Mouse (Mus musculus) cerebellum, adult 2 months (tissue): ENCODE measurements around the gene N6amt1.

Source experiments
- CTCF ChIP-seq: fragments of 200-500 bp; IDR thresholded peaks from 2 replicates; pipeline ENCODE4 v1.5.1; 2011; ENCODE audit warnings: low read depth, mild to moderate bottlenecking, control low read depth, low read length, moderate library complexity, borderline replicate concordance; ENCODE audit not compliant: insufficient read depth
- POLR2A ChIP-seq: fragments of 200-500 bp; IDR thresholded peaks from 2 replicates; pipeline ENCODE4 v1.6.1; 2011; ENCODE audit warnings: low read length, control low read depth, borderline replicate concordance; ENCODE audit not compliant: insufficient read depth

DNA sequence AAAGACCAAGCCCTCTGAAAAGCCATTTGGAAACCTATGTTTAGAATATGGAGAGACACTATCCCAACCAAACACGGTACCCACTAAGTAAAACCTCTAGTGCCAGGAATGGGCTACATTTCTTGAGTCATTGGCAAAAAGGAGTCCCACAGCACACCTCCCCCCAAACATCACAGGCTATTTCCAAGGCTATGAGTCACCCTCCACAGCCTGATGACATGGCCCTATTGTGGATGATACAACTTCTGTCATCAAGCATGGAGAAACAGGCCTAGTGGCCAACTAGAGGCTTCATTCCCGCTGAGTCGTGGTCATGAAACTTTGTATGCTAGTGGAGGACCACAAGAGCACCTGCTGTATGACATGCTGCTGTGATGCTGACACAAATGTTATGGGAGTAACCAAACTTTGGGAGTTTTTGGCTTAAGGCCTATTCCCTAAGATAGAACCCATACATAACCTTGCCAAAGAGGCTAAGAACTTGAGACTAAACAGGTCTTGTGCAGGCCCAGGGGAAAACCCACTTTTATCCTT, 33.5 kb downstream of the N6amt1 start:
- TF ChIP-seq CTCF, result no peak
- no peak for TF ChIP-seq POLR2A
